Comparison of ENCODE assay signal across 8 mouse cellular contexts in genomic region chr19:5756991-5757636, GRCm38 (mm10). TPM values are rescaled to one million over a fixed set of nuclear protein-coding genes. Genes with fewer than 3 reads are reported as not detected.
DNase-seq lines count a peak whose midpoint lies in the region; ATAC-seq lines count a peak whose summit lies in the region.

No protein-coding gene starts in this region.

- peak; percentile 32 for DNase-seq in embryo, embryonic 11 days
- DNase-seq in embryo, embryonic 10.5 days (ENCODE audit: low spot score) = no peak
- DNase-seq in retina, postnatal 1 day = peak; percentile 44
- DNase-seq in retina, embryonic 14.5 days (ENCODE audit: low spot score) = no peak
- DNase-seq in testis, postnatal 10 days (ENCODE audit: low spot score) = no peak
- DNase-seq in layer of hippocampus, adult 18-20 months (ENCODE audit: low spot score in 2 of 2) = no peak

- H3K4me2 ChIP-seq in limb, embryonic 15.5 days = peak overlapping the region; percentile 22; the same call in 1 of the 2 replicates
- H3K4me2 ChIP-seq in stomach, embryonic 16.5 days (ENCODE audit: low read depth, low read length) = peak overlapping the region; percentile 23; the same call in 1 of the 2 replicates

- peaks cover 42% of the 10 kb centered on the region for H3K27me3 ChIP-seq in limb, embryonic 15.5 days
- no peaks in the 10 kb centered on the region for H3K27me3 ChIP-seq in stomach, embryonic 16.5 days (ENCODE audit: control insufficient read depth, insufficient read depth, low read length)

- WGBS in limb, embryonic 15.5 days = 23% methylated on average over 36 of the region's 36 CpGs
- 25% methylated on average over 36 of the region's 36 CpGs for WGBS in stomach, embryonic 16.5 days

- no peak overlapping the region for H3K27ac ChIP-seq in limb, embryonic 15.5 days
- H3K27ac ChIP-seq in stomach, embryonic 16.5 days (ENCODE audit: low read length) = no peak overlapping the region

- H3K36me3 ChIP-seq in limb, embryonic 15.5 days = peaks cover 94% of the 10 kb centered on the region
- H3K36me3 ChIP-seq in stomach, embryonic 16.5 days (ENCODE audit: control insufficient read depth, insufficient read depth, low read length) = peaks cover 36% of the 10 kb centered on the region

- H3K9me3 ChIP-seq in limb, embryonic 15.5 days = no peaks in the 10 kb centered on the region
- H3K9me3 ChIP-seq in stomach, embryonic 16.5 days (replicated peaks; ENCODE audit: control insufficient read depth, low read length) = no peaks in the 10 kb centered on the region

- peaks cover 13% of the 10 kb centered on the region for H3K4me1 ChIP-seq in limb, embryonic 15.5 days
- peaks cover 4% of the 10 kb centered on the region; the same call in 1 of the 2 replicates for H3K4me1 ChIP-seq in stomach, embryonic 16.5 days (ENCODE audit: control insufficient read depth, insufficient read depth, low read length)

- peak; percentile 20; the same call in 1 of the 2 replicates for ATAC-seq in limb, embryonic 15.5 days (ENCODE audit: insufficient number of reproducible peaks, low FRiP score, low TSS enrichment, low read depth)
- 0 out of 2 replicates have a peak, but pooled peaks have one; percentile 9 for ATAC-seq in stomach, embryonic 16.5 days (ENCODE audit: insufficient read depth, low FRiP score)

- H3K9ac ChIP-seq in limb, embryonic 15.5 days = peak overlapping the region; percentile 26; the same call in 1 of the 2 replicates
- peak overlapping the region; percentile 49 for H3K9ac ChIP-seq in stomach, embryonic 16.5 days (ENCODE audit: low read length)

- 0 out of 2 replicates have a peak overlapping the region, but pooled peaks have one; percentile 1 for H3K4me3 ChIP-seq in limb, embryonic 15.5 days
- H3K4me3 ChIP-seq in stomach, embryonic 16.5 days (replicated peaks; ENCODE audit: low read length) = no peak overlapping the region; the same call in 1 of the 2 replicates

RNA-seq across cellular contexts. Expression of gene Scyl1, which starts 14.1 kb away (rescaled TPM):
- 81.6 and 85.1 TPM in 2 replicates for polyA plus RNA-seq in limb, embryonic 15.5 days (2015; fragmentation: Nextera tagmentation; extraction: Ambion mirVana)
- polyA plus RNA-seq in stomach, embryonic 16.5 days (2015; fragmentation: Nextera tagmentation; extraction: Ambion mirVana) = 66.3 and 67.8 TPM in 2 replicates
- total RNA-seq in layer of hippocampus, adult 18-20 months (2021) = 10 to 100 TPM; 77.3 to 80.3 TPM

RNA-seq across cellular contexts. Expression of gene Ltbp3, which starts 16.4 kb away (rescaled TPM):
- polyA plus RNA-seq in limb, embryonic 15.5 days (2015; fragmentation: Nextera tagmentation; extraction: Ambion mirVana) = 59.4 and 64.3 TPM in 2 replicates
- polyA plus RNA-seq in stomach, embryonic 16.5 days (2015; fragmentation: Nextera tagmentation; extraction: Ambion mirVana) = 22.8 and 24.6 TPM in 2 replicates
- 10 to 100 TPM; 24.3 to 27.3 TPM for total RNA-seq in layer of hippocampus, adult 18-20 months (2021)

RNA-seq across cellular contexts. Expression of gene Fam89b, which starts 27.7 kb away (rescaled TPM):
- 101 and 107 TPM in 2 replicates for polyA plus RNA-seq in limb, embryonic 15.5 days (2015; fragmentation: Nextera tagmentation; extraction: Ambion mirVana)
- polyA plus RNA-seq in stomach, embryonic 16.5 days (2015; fragmentation: Nextera tagmentation; extraction: Ambion mirVana) = 64.6 and 66.5 TPM in 2 replicates
- total RNA-seq in layer of hippocampus, adult 18-20 months (2021) = 10 to 100 TPM; 28.5 to 28.6 TPM

RNA-seq across cellular contexts. Expression of gene Ehbp1l1, which starts 31.0 kb away (rescaled TPM):
- 28.9 and 48.5 TPM in 2 replicates for polyA plus RNA-seq in limb, embryonic 15.5 days (2015; fragmentation: Nextera tagmentation; extraction: Ambion mirVana)
- polyA plus RNA-seq in stomach, embryonic 16.5 days (2015; fragmentation: Nextera tagmentation; extraction: Ambion mirVana) = 51.2 and 63.2 TPM in 2 replicates
- total RNA-seq in layer of hippocampus, adult 18-20 months (2021) = 10 to 100 TPM; 13.9 to 17.2 TPM

RNA-seq across cellular contexts. Expression of gene Kcnk7, which starts 52.9 kb away (rescaled TPM):
- polyA plus RNA-seq in limb, embryonic 15.5 days (2015; fragmentation: Nextera tagmentation; extraction: Ambion mirVana) = 3.1 and 4.4 TPM in 2 replicates
- polyA plus RNA-seq in stomach, embryonic 16.5 days (2015; fragmentation: Nextera tagmentation; extraction: Ambion mirVana) = 2.0 and 2.2 TPM in 2 replicates
- not detected for total RNA-seq in layer of hippocampus, adult 18-20 months (2021)

Comparison
In these comparisons a context has a peak if more than half of its experiments do, and no peak if none do; other contexts are left out.
1. DNase-seq: peak in embryo, embryonic 11 days (single experiment) and retina, postnatal 1 day (single experiment); none in embryo, embryonic 10.5 days (single experiment), retina, embryonic 14.5 days (single experiment), testis, postnatal 10 days (single experiment) and layer of hippocampus, adult 18-20 months (0 of 2).